Mouse (Mus musculus) neural tube, embryonic 14.5 days (tissue): Measurements from ENCODE around the gene Mcm3ap. TPM values are rescaled to one million over a fixed set of nuclear protein-coding genes. Genes with fewer than 3 reads are reported as not detected.

Experiments used
- ATAC-seq: fragments of 200-750 bp; cut with Nextera tagmentation; 2 replicates; pipeline ENCODE4 v1.8.0; 2017; ENCODE audit warnings: low read depth, mild to moderate bottlenecking, moderate TSS enrichment, moderate library complexity
- H3K27ac ChIP-seq: fragments of 300-500 bp; sonication (generic); 2 replicates; pipeline ENCODE4 v1.5.1; 2014; ENCODE audit warnings: low read depth, mild to moderate bottlenecking, control low read depth, low read length, moderate library complexity, mixed read lengths
- H3K27me3 ChIP-seq: fragments of 300-500 bp; sonication (generic); 2 replicates; pipeline ENCODE4 v1.6.1; 2014; ENCODE audit warnings: low read length; ENCODE audit not compliant: control insufficient read depth, insufficient read depth
- H3K36me3 ChIP-seq: fragments of 300-500 bp; sonication (generic); 2 replicates; pipeline ENCODE4 v1.6.1; 2014; ENCODE audit warnings: low read length, mixed read lengths; ENCODE audit not compliant: control insufficient read depth, insufficient read depth
- H3K4me1 ChIP-seq: fragments of 300-500 bp; sonication (generic); 2 replicates; pipeline ENCODE4 v1.6.1; 2014; ENCODE audit warnings: low read length; ENCODE audit not compliant: control insufficient read depth, insufficient read depth
- H3K4me2 ChIP-seq: fragments of 300-500 bp; sonication (generic); 2 replicates; pipeline ENCODE4 v1.6.1; 2014; ENCODE audit warnings: mild to moderate bottlenecking, low read depth, low read length, control low read depth
- H3K4me3 ChIP-seq: fragments of 300-500 bp; sonication (generic); 2 replicates; pipeline ENCODE4 v1.5.1; 2014; ENCODE audit warnings: low read depth, low read length, control low read depth, mixed read lengths
- H3K9ac ChIP-seq: fragments of 300-500 bp; sonication (generic); replicated peaks from 2 replicates; pipeline ENCODE4 v1.6.1; 2014; ENCODE audit warnings: low read depth, mild to moderate bottlenecking, control low read depth, low read length, mixed read lengths
- H3K9me3 ChIP-seq: fragments of 300-500 bp; sonication (generic); 2 replicates; pipeline ENCODE4 v1.6.1; 2016; ENCODE audit warnings: low read length; ENCODE audit not compliant: control insufficient read depth
- WGBS: fragments of 180-500 bp; shearing (Covaris S2); extraction: QIAGEN DNeasy Blood & Tissue Kit; methylation state at CpG from one replicate; pipeline ENCODE4 v1.1.7; 2014; 5-methylcytosine and 5-hydroxymethylcytosine counted together
- polyA plus RNA-seq: library from polyadenylated mRNA; unstranded; fragments of >200 nt; fragmentation: Nextera tagmentation; extraction: Ambion mirVana; gene quantifications from 2 replicates; pipeline ENCODE4 v1.2.1, GENCODE M21; 2014

The Mcm3ap gene
- polyA plus RNA-seq, 1 experiment from 2014 or later: 67.8 TPM

- Histone ChIP-seq H3K9me3 (no peaks in the 10 kb centered on the region), H3K36me3 (no peaks in the 10 kb centered on the region), H3K4me2 (no peak overlapping the region), H3K27ac (no peak overlapping the region), H3K4me1 (peaks cover 7% of the 10 kb centered on the region), H3K9ac (no peak overlapping the region), H3K27me3 (no peaks in the 10 kb centered on the region), H3K4me3 (no peak overlapping the region)
- 83% methylated on average over 15 of the region's 15 CpGs for WGBS
- no peak for ATAC-seq
Measured at GRCm38 (mm10) chr10:76447406-76448229, 21.1 kb upstream of the Mcm3ap start.

DNA sequence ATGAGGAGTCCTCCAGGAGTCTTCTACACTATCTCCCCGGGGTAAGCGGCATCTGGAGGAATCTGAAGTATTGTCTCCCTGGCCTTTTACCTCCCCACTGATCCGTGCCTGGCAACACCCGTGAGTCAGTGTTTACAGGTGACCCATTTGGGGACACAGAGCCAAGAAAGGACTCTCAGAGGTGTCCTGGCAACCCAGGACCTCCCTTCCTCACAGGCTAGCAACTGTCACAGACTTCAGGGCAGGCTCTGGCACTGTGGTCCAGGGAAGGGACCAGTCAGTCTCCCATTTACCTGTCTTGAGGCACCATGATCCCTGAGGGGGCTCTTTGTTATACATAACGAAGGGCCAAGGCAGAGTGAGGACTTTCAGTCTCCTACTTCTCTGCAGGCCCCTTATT lies 19.9 kb upstream of the Mcm3ap start, which contains the start of gene 2610028H24Rik:
TSS of gene 2610028H24Rik (plus strand) at position 231 of the 400 bp plus-strand sequence.
- no peaks in the 10 kb centered on the region for H3K27me3 ChIP-seq
- WGBS: 66% methylated on average over 5 of the region's 5 CpGs
- no peaks in the 10 kb centered on the region for H3K36me3 ChIP-seq
- H3K27ac ChIP-seq: no peak within 1 kb of the TSS
- no peak within 1 kb of the TSS for H3K4me2 ChIP-seq
- no peaks in the 10 kb centered on the region for H3K9me3 ChIP-seq
- no peak within 1 kb of the TSS for H3K4me3 ChIP-seq
- ATAC-seq: no peak
- no peak within 1 kb of the TSS for H3K9ac ChIP-seq
- no peaks in the 10 kb centered on the region for H3K4me1 ChIP-seq

DNA sequence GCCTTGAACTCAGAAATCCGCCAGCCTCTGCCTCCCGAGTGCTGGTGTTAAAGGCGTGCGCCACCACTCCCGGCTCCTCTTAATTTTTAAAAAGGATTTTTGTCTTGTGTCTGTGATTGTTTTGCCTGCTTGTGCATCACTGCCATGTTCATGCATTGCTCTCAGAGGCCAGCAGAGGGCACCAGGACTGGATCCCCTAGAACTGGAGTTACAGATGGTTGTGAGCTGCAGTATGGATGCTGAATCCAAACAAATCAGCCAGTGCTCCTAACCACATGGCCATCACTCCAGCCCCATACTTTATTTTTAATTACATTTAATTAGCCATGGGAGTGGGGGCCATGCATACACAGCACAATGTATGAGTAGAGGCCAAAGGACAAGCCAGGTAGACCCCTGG lies 13.4 kb upstream of the Mcm3ap start:
- no peaks in the 10 kb centered on the region for H3K27me3 ChIP-seq
- no peak overlapping the region for H3K27ac ChIP-seq
- no peak overlapping the region for H3K4me2 ChIP-seq
- WGBS: 65% methylated on average over 5 of the region's 5 CpGs
- H3K4me1 ChIP-seq: no peaks in the 10 kb centered on the region
- H3K9ac ChIP-seq: no peak overlapping the region
- no peaks in the 10 kb centered on the region for H3K9me3 ChIP-seq
- ATAC-seq: no peak
- no peaks in the 10 kb centered on the region for H3K36me3 ChIP-seq
- no peak overlapping the region for H3K4me3 ChIP-seq

- H3K4me3 ChIP-seq: no peak overlapping the region
- no peaks in the 10 kb centered on the region for H3K4me1 ChIP-seq
- H3K36me3 ChIP-seq: no peaks in the 10 kb centered on the region
- no peak overlapping the region for H3K27ac ChIP-seq
- no peaks in the 10 kb centered on the region for H3K9me3 ChIP-seq
- no peak for ATAC-seq
- WGBS: 89% methylated on average over 1 of the region's 1 CpGs
- no peaks in the 10 kb centered on the region for H3K27me3 ChIP-seq
- H3K9ac ChIP-seq: no peak overlapping the region
- H3K4me2 ChIP-seq: no peak overlapping the region
Measured at GRCm38 (mm10) chr10:76461255-76461654, 7.5 kb upstream of the Mcm3ap start.

DNA sequence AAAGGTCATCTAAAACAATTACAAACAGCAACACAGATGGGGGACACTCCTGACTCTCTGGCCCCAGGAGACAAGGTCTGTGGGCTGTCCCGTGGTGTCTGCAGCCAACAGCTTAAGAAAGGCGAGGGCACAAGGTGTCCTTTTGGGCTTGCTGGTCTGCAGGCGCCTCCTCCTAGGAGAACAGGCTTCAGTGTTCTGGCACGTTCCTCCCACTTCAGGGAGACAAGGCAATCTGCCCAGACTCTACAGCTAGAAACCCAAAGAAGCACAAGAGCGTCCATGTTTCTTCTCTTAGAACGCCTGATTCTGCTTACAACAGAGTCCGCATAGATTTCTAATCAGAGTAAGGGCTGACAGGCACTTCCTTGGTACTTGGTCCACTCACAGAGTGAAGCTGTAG lies 6.4 kb upstream of the Mcm3ap start:
- ATAC-seq: no peak

GRCm38 (mm10) chr10:76462721-76463120 lies 6.0 kb upstream of the Mcm3ap start:
- H3K27ac ChIP-seq: no peak overlapping the region
- 85% methylated on average over 6 of the region's 6 CpGs for WGBS
- H3K4me1 ChIP-seq: 0 out of 2 replicates have a peak, but pooled peaks cover under 1% of the 10 kb centered on the region
- H3K27me3 ChIP-seq: no peaks in the 10 kb centered on the region
- H3K4me2 ChIP-seq: no peak overlapping the region
- H3K9ac ChIP-seq: no peak overlapping the region
- ATAC-seq: no peak
- H3K36me3 ChIP-seq: no peaks in the 10 kb centered on the region
- no peaks in the 10 kb centered on the region for H3K9me3 ChIP-seq
- no peak overlapping the region for H3K4me3 ChIP-seq

More for the DNA sequence above, 6.4 kb upstream of the Mcm3ap start:
- Histone ChIP-seq H3K9me3 (no peaks in the 10 kb centered on the region), H3K4me3 (no peak overlapping the region), H3K9ac (no peak overlapping the region), H3K4me2 (no peak overlapping the region), H3K27me3 (no peaks in the 10 kb centered on the region), H3K36me3 (no peaks in the 10 kb centered on the region), H3K4me1 (no peaks in the 10 kb centered on the region), H3K27ac (no peak overlapping the region)
- WGBS: 94% methylated on average over 7 of the region's 7 CpGs

GRCm38 (mm10) chr10:76473759-76474158 lies 5.0 kb downstream of the Mcm3ap start:
- Histone ChIP-seq H3K4me1 (peaks cover 12% of the 10 kb centered on the region), H3K27ac (no peak overlapping the region), H3K9me3 (no peaks in the 10 kb centered on the region), H3K4me2 (no peak overlapping the region), H3K36me3 (peaks cover 60% of the 10 kb centered on the region), H3K4me3 (no peak overlapping the region), H3K27me3 (no peaks in the 10 kb centered on the region), H3K9ac (no peak overlapping the region; the same call in 1 of the 2 replicates)
- no peak for ATAC-seq
- WGBS: 94% methylated on average over 5 of the region's 5 CpGs

GRCm38 (mm10) chr10:76480851-76481250 lies 12.1 kb downstream of the Mcm3ap start:
- Histone ChIP-seq H3K27me3 (no peaks in the 10 kb centered on the region), H3K4me2 (no peak overlapping the region), H3K36me3 (peaks cover 85% of the 10 kb centered on the region), H3K9me3 (no peaks in the 10 kb centered on the region), H3K9ac (no peak overlapping the region), H3K4me3 (no peak overlapping the region), H3K4me1 (no peaks in the 10 kb centered on the region), H3K27ac (no peak overlapping the region)
- no peak for ATAC-seq
- 93% methylated on average over 13 of the region's 13 CpGs for WGBS

- ATAC-seq: no peak
- H3K4me3 ChIP-seq: no peak overlapping the region
- no peaks in the 10 kb centered on the region for H3K27me3 ChIP-seq
- H3K4me1 ChIP-seq: no peaks in the 10 kb centered on the region
- no peak overlapping the region for H3K27ac ChIP-seq
- peaks cover 85% of the 10 kb centered on the region for H3K36me3 ChIP-seq
- H3K4me2 ChIP-seq: no peak overlapping the region
- no peak overlapping the region for H3K9ac ChIP-seq
- no peaks in the 10 kb centered on the region for H3K9me3 ChIP-seq
- WGBS: 95% methylated on average over 6 of the region's 6 CpGs
Measured at GRCm38 (mm10) chr10:76481480-76481879, 12.8 kb downstream of the Mcm3ap start.
